Mouse (Mus musculus): ENCODE data around the gene Rasal3.

DNA sequence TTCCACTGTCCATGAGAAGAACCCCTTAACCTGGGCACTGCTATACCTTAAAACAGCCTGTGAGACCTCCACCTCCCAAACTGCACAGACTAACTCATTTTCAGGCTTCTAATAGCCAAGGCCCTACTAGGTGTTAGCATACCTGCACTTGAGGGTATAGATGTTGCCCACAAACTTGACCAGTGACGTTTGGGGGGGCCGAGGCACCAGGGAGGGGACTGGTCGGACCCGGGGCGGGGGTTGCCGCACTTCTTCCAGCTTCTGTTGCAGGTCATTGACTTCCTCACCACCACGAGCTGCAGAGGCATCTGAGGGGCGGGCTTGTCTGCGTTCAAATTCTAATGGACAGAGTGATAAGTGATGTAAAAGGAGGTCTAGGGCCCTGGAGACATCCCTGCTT, 47.1 kb downstream of the Rasal3 start:
- TF ChIP-seq POLR2A (IDR thresholded peaks at IDR 0.05; ENCODE audit: low read depth, low read length) (no peak), CTCF (IDR thresholded peaks at IDR 0.05; ENCODE audit: borderline replicate concordance, insufficient read depth, low read length) (no peak)
